Mouse (Mus musculus) gastrocnemius, postnatal 25 days (tissue): ENCODE results near the gene Otop3. TPM values are rescaled to one million over a fixed set of nuclear protein-coding genes. Genes with fewer than 3 reads are reported as not detected.

Experiments
- DNase-seq: peaks from one replicate; pipeline ENCODE4 v3.0.0; 2022
- long read RNA-seq, 2 experiments: library from polyadenylated mRNA; stranded (forward); transcript quantifications; one replicate each; pipeline ENCODE4 v2.0.0; 2021
- total RNA-seq, 2 experiments: library from RNA; stranded (reverse); gene quantifications; 1 replicate in 1 of 2; 2 replicates in 1 of 2; pipeline ENCODE4 v1.2.3; 2021

Gene Otop3
- not detected for total RNA-seq
- long read RNA-seq, experiment 1 = 0 reads
- long read RNA-seq, experiment 2 = 0 reads

- no peak for DNase-seq
Measured at GRCm38 (mm10) chr11:115334531-115334930, at the start of gene Otop3. Otop3 (plus strand) TSS chr11:115334731.

GRCm38 (mm10) chr11:115285282-115285681 lies 49.2 kb upstream of the Otop3 start:
- DNase-seq = no peak

GRCm38 (mm10) chr11:115286201-115286993 lies 48.1 kb upstream of the Otop3 start:
- DNase-seq = peak; percentile 48

GRCm38 (mm10) chr11:115287386-115287785 lies 47.1 kb upstream of the Otop3 start:
- DNase-seq = no peak

- peak; percentile 5 for DNase-seq
Measured at GRCm38 (mm10) chr11:115288305-115288704, 46.2 kb upstream of the Otop3 start.

GRCm38 (mm10) chr11:115289885-115290284 lies 44.6 kb upstream of the Otop3 start:
- no peak for DNase-seq

GRCm38 (mm10) chr11:115290314-115290713 lies 44.2 kb upstream of the Otop3 start:
- DNase-seq = no peak

GRCm38 (mm10) chr11:115290919-115291318 lies 43.6 kb upstream of the Otop3 start:
- DNase-seq = peak; percentile 71

GRCm38 (mm10) chr11:115291503-115291902 lies 43.0 kb upstream of the Otop3 start:
- DNase-seq = no peak

- DNase-seq = no peak
Measured at GRCm38 (mm10) chr11:115292631-115293375, 41.7 kb upstream of the Otop3 start.

GRCm38 (mm10) chr11:115295939-115296338 lies 38.6 kb upstream of the Otop3 start:
- no peak for DNase-seq

GRCm38 (mm10) chr11:115296471-115297210 lies 37.9 kb upstream of the Otop3 start:
- DNase-seq = no peak

GRCm38 (mm10) chr11:115297214-115297826 lies 37.2 kb upstream of the Otop3 start, which contains the start of gene Fads6:
Fads6 (minus strand) TSS chr11:115297663.
- DNase-seq = peak; percentile 53

GRCm38 (mm10) chr11:115298160-115298559 lies 36.4 kb upstream of the Otop3 start:
- DNase-seq = no peak

GRCm38 (mm10) chr11:115300745-115301144 lies 33.8 kb upstream of the Otop3 start:
- no peak for DNase-seq

- DNase-seq = no peak
Measured at GRCm38 (mm10) chr11:115301351-115301750, 33.2 kb upstream of the Otop3 start.

GRCm38 (mm10) chr11:115303167-115303566 lies 31.4 kb upstream of the Otop3 start:
- DNase-seq = no peak

- no peak for DNase-seq
Measured at GRCm38 (mm10) chr11:115306863-115307262, 27.7 kb upstream of the Otop3 start, which contains the start of gene Otop2. Otop2 (plus strand) TSS chr11:115307163.

- DNase-seq = no peak
Measured at GRCm38 (mm10) chr11:115308781-115309180, 25.8 kb upstream of the Otop3 start.

- no peak for DNase-seq
Measured at GRCm38 (mm10) chr11:115314249-115314648, 20.3 kb upstream of the Otop3 start.

GRCm38 (mm10) chr11:115317204-115317603 lies 17.3 kb upstream of the Otop3 start:
- DNase-seq = no peak
